Comparison of ENCODE assay signal across 32 mouse cellular contexts in genomic region chr11:104640894-104641293, GRCm38 (mm10). TPM values are rescaled to one million over a fixed set of nuclear protein-coding genes. Genes with fewer than 3 reads are reported as not detected.
A peak's percentile ranks its signal among the peaks of the same experiment; 100 is the strongest.
DNase-seq lines count a peak whose midpoint lies in the region; ATAC-seq and TF ChIP-seq lines count a peak whose summit lies in the region.
"Had no signal": no experiment of that assay in that cellular context is flagged by ENCODE, and none has a peak within 500 bp of the region (broad histone marks: within the 10 kb centered on the region; RNA-seq: fewer than 3 reads in every experiment).

No protein-coding gene starts in this region.

- H3ac ChIP-seq in myocyte (ENCODE audit: control insufficient read depth, insufficient read length): no peak overlapping the region

- peak overlapping the region; percentile 44 for H3K4me2 ChIP-seq in myocyte (ENCODE audit: low read depth)
- H3K4me2 ChIP-seq: embryonic facial prominence, embryonic 12.5 days; embryonic facial prominence, embryonic 15.5 days; forebrain, embryonic 13.5 days; heart, embryonic 12.5 days; heart, embryonic 15.5 days; hindbrain, embryonic 13.5 days; intestine, embryonic 15.5 days had no signal

- no peaks in the 10 kb centered on the region for H3K27me3 ChIP-seq in myocyte (ENCODE audit: control insufficient read depth, insufficient read depth, insufficient read length)
- H3K27me3 ChIP-seq: CH12.LX; embryonic facial prominence, embryonic 12.5 days; embryonic facial prominence, embryonic 15.5 days; forebrain, embryonic 13.5 days; heart, embryonic 12.5 days; heart, embryonic 15.5 days; hindbrain, embryonic 13.5 days; intestine, embryonic 15.5 days had no signal

- peak; percentile 79 for DNase-seq in heart, adult 11 months
- DNase-seq in heart, adult 18-20 months: no peak
- peak; percentile 85 for DNase-seq in NIH3T3 (ENCODE audit: low read depth)
- no peak for DNase-seq in cerebellum, adult 18-20 months
- DNase-seq: adrenal gland, adult 2 months; adrenal gland, postnatal 14 days; cerebellum, adult 11-12 months; cerebellum, adult 9-10 months; cerebellum, postnatal 14 days; gastrocnemius, postnatal 10 days; gastrocnemius, postnatal 36 days; heart, postnatal 10 days; heart, postnatal 36 days; kidney, adult 18-20 months had no signal

- ATAC-seq in erythroblast, adult 5-6 weeks (replicated peaks; ENCODE audit: low FRiP score, poor library complexity, severe bottlenecking): no peak
- ATAC-seq: forebrain, embryonic 13.5 days; forebrain, embryonic 16.5 days; hindbrain, embryonic 16.5 days; intestine, embryonic 15.5 days had no signal

- peaks cover 35% of the 10 kb centered on the region for H3K36me3 ChIP-seq in myocyte (ENCODE audit: control insufficient read depth, insufficient read depth)
- H3K36me3 ChIP-seq: embryonic facial prominence, embryonic 12.5 days; embryonic facial prominence, embryonic 15.5 days; forebrain, embryonic 10.5 days; heart, embryonic 15.5 days; hindbrain, embryonic 10.5 days; hindbrain, embryonic 13.5 days; intestine, embryonic 15.5 days had no signal

- no peak for TF ChIP-seq POLR2A in myocyte (IDR thresholded peaks at IDR 0.05; ENCODE audit: insufficient read length, low read depth)

- H3K79me2 ChIP-seq in myocyte (ENCODE audit: control insufficient read depth, insufficient read depth): no peaks in the 10 kb centered on the region

- H3K4me3 ChIP-seq in myocyte: no peak overlapping the region
- H3K4me3 ChIP-seq: embryonic facial prominence, embryonic 12.5 days; embryonic facial prominence, embryonic 15.5 days; forebrain, embryonic 10.5 days; forebrain, embryonic 13.5 days; heart, embryonic 12.5 days; heart, embryonic 15.5 days; hindbrain, embryonic 10.5 days; hindbrain, embryonic 13.5 days; intestine, embryonic 15.5 days had no signal

TF ChIP-seq in myocyte, 11 proteins besides CTCF, POLR2A, EP300 and RAD21:
- 0 out of 2 replicates have a peak, but pooled peaks have one; percentile 6 for TF ChIP-seq CEBPB (IDR thresholded peaks at IDR 0.05; ENCODE audit: insufficient read depth, poor library complexity, severe bottlenecking)
- no peak for TF ChIP-seq SRF (IDR thresholded peaks at IDR 0.05; ENCODE audit: control insufficient read depth, insufficient read length, low read depth)

RNA-seq across cellular contexts. Expression of gene Itgb3, which starts 33.1 kb away (rescaled TPM):
- total RNA-seq in heart, adult 18-20 months (2021): 1 to 10 TPM; 3.6 to 4.5 TPM
- polyA plus RNA-seq in myocyte (2012; fragmentation: generic; extraction: Trizol): 25.0 TPM
- 0.84 and 4.2 TPM in 2 replicates for total RNA-seq in erythroblast, adult 5-6 weeks (2015; ENCODE audit: low replicate concordance)
- total RNA-seq in erythroblast, adult 5-6 weeks (2017; ENCODE audit: low replicate concordance): 3.0 and 3.1 TPM in 2 replicates

RNA-seq across cellular contexts. Expression of gene Gm11639, which starts 44.6 kb away (rescaled TPM):
- under 1 TPM; 0.02 to 0.03 TPM for total RNA-seq in heart, adult 18-20 months (2021)
- not detected for polyA plus RNA-seq in myocyte (2012; fragmentation: generic; extraction: Trizol)
- not detected in 2 replicates for total RNA-seq in erythroblast, adult 5-6 weeks (2015; ENCODE audit: low replicate concordance)
- total RNA-seq in erythroblast, adult 5-6 weeks (2017; ENCODE audit: low replicate concordance): not detected in 2 replicates
- total RNA-seq: common myeloid progenitor, adult 5-6 weeks; gastrocnemius, adult 18-20 months; gastrocnemius, postnatal 36 days; granulocyte monocyte progenitor cell, adult 5-6 weeks had no signal
- polyA plus RNA-seq: adrenal gland, adult 2 months; forebrain, embryonic 10.5 days; forebrain, embryonic 13.5 days; G1E; hindbrain, embryonic 10.5 days; intestine, embryonic 15.5 days had no signal

Comparison
In these comparisons a context has a peak if more than half of its experiments do, and no peak if none do; other contexts are left out.
1. DNase-seq: peak in heart, adult 11 months (single experiment) and NIH3T3 (single experiment); none in heart, adult 18-20 months (0 of 2) and cerebellum, adult 18-20 months (0 of 2).